Mouse (Mus musculus) liver (tissue): Measurements from ENCODE around the gene Obscn.

Experiments
- DNase-seq: peaks from one replicate; pipeline ENCODE4 v3.0.0-alpha.2; 2020; ENCODE audit warnings: mixed read lengths

Obscn gene

GRCm38 (mm10) chr11:59135904-59136452 is at the start of gene Obscn:
TSS of gene Obscn (minus strand) at chr11:59136402.
- no peak for DNase-seq

- no peak for DNase-seq
Measured at GRCm38 (mm10) chr11:59185490-59185889, 49.3 kb upstream of the Obscn start.

GRCm38 (mm10) chr11:59183821-59184220 is 47.6 kb upstream of the Obscn start:
- DNase-seq, result peak; percentile 82

- no peak for DNase-seq
Measured at GRCm38 (mm10) chr11:59182864-59183331, 46.7 kb upstream of the Obscn start, which contains the start of gene Gjc2. TSS of gene Gjc2 (minus strand) at chr11:59183213.

GRCm38 (mm10) chr11:59176921-59177320 is 40.7 kb upstream of the Obscn start:
- DNase-seq, result no peak

- no peak for DNase-seq
Measured at GRCm38 (mm10) chr11:59176475-59176874, 40.3 kb upstream of the Obscn start.

GRCm38 (mm10) chr11:59174189-59174838 is 38.1 kb upstream of the Obscn start:
- DNase-seq, result no peak

- no peak for DNase-seq
Measured at GRCm38 (mm10) chr11:59170549-59170948, 34.3 kb upstream of the Obscn start.

GRCm38 (mm10) chr11:59169807-59170206 is 33.6 kb upstream of the Obscn start:
- no peak for DNase-seq

GRCm38 (mm10) chr11:59165616-59166241 is 29.5 kb upstream of the Obscn start:
- DNase-seq, result peak; percentile 43

- peak; percentile 90 for DNase-seq
Measured at GRCm38 (mm10) chr11:59164384-59164783, 28.2 kb upstream of the Obscn start.

GRCm38 (mm10) chr11:59163255-59164236 is 27.3 kb upstream of the Obscn start, which contains the start of gene Iba57:
TSS of gene Iba57 (minus strand) at chr11:59163739.
- peak; percentile 99 for DNase-seq

GRCm38 (mm10) chr11:59162443-59163254 is 26.4 kb upstream of the Obscn start:
- no peak for DNase-seq

- DNase-seq, result no peak
Measured at GRCm38 (mm10) chr11:59161398-59161797, 25.2 kb upstream of the Obscn start.

- no peak for DNase-seq
Measured at GRCm38 (mm10) chr11:59159558-59159957, 23.4 kb upstream of the Obscn start.

- DNase-seq, result no peak
Measured at GRCm38 (mm10) chr11:59159099-59159498, 22.9 kb upstream of the Obscn start.

- DNase-seq, result no peak
Measured at GRCm38 (mm10) chr11:59155900-59156299, 19.7 kb upstream of the Obscn start.

GRCm38 (mm10) chr11:59154220-59154619 is 18.0 kb upstream of the Obscn start:
- DNase-seq, result no peak

- DNase-seq, result peak; percentile 40
Measured at GRCm38 (mm10) chr11:59151729-59152128, 15.5 kb upstream of the Obscn start.

GRCm38 (mm10) chr11:59149302-59149701 is 13.1 kb upstream of the Obscn start:
- no peak for DNase-seq

- no peak for DNase-seq
Measured at GRCm38 (mm10) chr11:59142962-59143361, 6.8 kb upstream of the Obscn start.
